Mouse (Mus musculus): ENCODE measurements around the gene Gm2237.
"Not testable (repeated sequence)": the region's sequence is repeated elsewhere in the genome, so short reads cannot be mapped to it uniquely, and the experiment has no call there.

The Gm2237 gene

DNA sequence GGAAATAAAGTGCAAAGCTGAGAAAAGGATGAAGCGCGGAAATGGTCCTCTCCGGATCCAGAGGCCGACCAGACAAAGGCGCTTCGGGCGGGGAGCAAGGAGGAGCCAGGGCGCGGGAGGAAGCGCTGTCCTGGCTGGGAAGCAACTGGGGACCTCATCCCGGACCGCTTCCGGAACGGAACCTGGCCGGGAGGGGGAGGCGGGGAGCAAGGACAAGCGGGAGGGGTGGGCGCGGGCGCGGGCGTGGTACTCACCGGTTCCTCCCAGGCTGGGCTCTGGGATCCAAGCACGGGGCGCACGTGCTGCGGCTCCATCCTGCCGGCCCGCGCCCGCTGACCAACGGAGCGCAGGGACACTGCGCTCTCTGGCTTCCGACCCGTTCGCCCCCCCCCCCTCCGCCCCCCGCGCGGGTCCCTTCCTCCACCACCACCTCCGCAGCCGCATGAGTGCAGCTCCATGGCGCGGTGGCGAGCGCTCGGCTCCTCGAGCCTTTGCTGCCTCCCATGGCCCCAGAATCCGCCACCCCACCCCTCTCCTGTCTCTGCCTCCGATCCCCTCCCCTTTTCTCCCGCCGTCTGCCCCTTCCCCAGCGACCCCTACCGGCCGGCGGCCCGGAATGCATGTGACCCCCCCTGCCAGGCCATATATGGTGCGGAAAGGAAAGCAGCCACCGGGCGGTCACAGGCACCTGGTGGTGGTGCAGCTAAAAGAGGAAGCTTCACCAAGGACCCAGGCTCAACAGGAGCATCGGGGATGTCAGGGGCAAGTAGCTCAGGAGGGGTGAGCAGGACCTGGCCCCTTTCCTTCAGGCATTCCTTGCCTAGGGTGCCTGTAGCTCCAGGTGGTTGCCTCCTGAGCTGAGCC is at the start of gene Gm2237:
Gm2237 (minus strand) TSS at position 332 of the 864 bp plus-strand sequence.
- DNase-seq (ENCODE audit: low spot score) = peak; percentile 14

DNA sequence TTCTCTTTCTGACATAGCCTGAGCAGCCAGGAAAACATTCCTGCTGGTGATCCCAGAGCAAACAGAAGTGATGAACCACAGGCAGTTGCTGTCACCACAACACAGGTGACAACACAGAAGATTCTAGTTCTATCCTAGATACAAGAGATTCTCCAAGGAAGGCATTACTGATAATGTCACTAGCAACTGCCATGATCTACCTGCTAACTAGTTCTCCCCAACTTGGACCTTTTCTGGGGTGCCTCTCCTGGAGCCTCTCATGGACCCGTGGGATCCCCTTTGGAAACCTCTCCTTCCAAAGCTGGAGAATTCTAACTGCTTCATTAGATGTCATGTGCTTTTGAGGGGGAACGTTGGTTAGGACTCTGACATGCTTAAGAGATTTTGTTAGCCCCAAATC is 17.5 kb upstream of the Gm2237 start, which contains the start of gene Gm5458:
Gm5458 (minus strand) TSS at position 101 of the 400 bp plus-strand sequence.
- DNase-seq (ENCODE audit: low spot score) = not testable (repeated sequence)

DNA sequence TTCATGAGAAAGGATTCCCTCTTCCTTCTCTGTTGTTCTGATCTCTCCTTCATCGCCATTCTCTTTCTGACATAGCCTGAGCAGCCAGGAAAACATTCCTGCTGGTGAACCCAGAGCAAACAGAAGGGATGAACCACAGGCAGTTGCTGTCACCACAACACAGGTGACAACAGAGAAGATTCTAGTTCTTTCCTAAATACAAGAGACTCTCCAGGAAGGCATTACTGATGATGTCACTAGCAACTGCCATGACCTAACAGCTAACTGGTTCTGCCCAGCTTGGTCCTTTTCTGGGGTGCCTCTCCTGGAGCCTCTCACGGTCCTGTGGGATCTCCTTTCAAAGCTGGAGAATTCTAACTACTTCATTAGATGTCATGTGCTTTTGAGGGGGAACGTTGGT is 35.1 kb downstream of the Gm2237 start, which contains the start of gene Gm2244:
Gm2244 (minus strand) TSS at position 101 of the 400 bp plus-strand sequence.
- DNase-seq (ENCODE audit: low spot score) = not testable (repeated sequence)
